Mouse (Mus musculus) testis, adult 2 months (tissue): ENCODE results near the gene Mrps18b.

Experiments used
- CTCF ChIP-seq: fragments of 200-500 bp; IDR thresholded peaks from 2 replicates; pipeline ENCODE4 v1.5.1; 2012; ENCODE audit warnings: low read depth, mild to moderate bottlenecking, inconsistent platforms, low read length, moderate library complexity; ENCODE audit not compliant: control insufficient read depth, insufficient read depth, insufficient replicate concordance
- POLR2A ChIP-seq: fragments of 200-500 bp; IDR thresholded peaks from 2 replicates; pipeline ENCODE4 v1.6.1; 2012; ENCODE audit warnings: low read depth, mild to moderate bottlenecking, inconsistent platforms, low read length, moderate library complexity; ENCODE audit not compliant: control insufficient read depth

GRCm38 (mm10) chr17:35914975-35915374, 1.2 kb downstream of the Mrps18b start:
- TF ChIP-seq CTCF (no peak), POLR2A (no peak)
